Mouse (Mus musculus) B cell, adult 2 months (primary cell): Measurements from ENCODE around the gene Prm1.

Experiments
- DNase-seq, 2 experiments: peaks; one replicate each; pipeline ENCODE4 v3.0.0; 2022

Gene Prm1

DNA sequence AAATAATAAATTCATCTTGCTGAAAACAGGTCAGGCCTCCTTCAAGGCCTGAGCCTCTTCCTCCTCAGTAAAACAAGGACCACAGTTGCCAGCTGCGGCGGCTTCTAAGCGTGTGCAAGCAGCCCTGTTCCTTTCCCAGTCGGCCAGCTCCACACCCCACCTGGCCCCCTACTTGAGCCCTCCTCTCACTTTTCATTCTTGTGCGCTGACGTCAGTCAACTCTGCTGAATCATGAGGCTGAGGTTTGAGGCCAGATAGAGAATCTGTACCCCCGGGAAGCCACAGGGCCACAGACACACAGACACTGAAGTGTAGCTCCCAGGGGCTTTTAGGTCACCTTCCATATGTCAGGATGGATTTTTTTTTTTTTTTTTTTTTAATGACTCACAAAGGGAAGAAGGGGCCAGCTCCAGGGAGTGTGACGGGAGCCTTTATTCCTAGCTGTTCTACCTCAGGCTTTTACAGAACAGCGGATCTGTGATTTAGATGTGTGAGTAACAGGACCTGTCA, 23.7 kb downstream of the Prm1 start:
- no peak for DNase-seq

DNA sequence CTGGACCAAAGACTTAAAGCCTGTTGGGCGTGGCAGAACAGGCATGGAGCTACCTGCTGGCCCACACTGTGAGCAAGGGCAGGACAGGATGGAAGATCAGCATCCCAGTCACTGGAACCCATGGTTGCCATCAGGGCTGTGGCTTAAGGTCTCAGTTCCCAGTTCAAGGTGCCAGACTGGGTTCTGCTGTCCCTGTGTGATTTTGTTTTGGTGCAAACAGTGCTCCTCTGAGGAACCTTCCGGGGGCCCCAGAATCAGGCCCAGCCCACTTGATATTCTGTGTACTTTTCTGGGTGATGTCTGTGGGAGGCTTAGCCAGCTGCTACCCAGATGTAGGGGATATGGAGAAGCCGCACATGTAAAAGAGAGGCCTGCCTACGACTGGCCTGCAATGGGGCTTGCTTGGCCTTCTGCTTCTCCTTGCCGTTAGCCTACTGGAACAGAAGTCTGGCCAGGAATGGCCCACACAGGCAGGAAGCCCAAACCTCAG, 25.0 kb downstream of the Prm1 start:
- no peak for DNase-seq

- DNase-seq = no peak
These were observed 28.0 kb downstream of the Prm1 start for GRCm38 (mm10) chr16:10777579-10778160.

GRCm38 (mm10) chr16:10776322-10776721, 29.3 kb downstream of the Prm1 start:
- DNase-seq = no peak

DNA sequence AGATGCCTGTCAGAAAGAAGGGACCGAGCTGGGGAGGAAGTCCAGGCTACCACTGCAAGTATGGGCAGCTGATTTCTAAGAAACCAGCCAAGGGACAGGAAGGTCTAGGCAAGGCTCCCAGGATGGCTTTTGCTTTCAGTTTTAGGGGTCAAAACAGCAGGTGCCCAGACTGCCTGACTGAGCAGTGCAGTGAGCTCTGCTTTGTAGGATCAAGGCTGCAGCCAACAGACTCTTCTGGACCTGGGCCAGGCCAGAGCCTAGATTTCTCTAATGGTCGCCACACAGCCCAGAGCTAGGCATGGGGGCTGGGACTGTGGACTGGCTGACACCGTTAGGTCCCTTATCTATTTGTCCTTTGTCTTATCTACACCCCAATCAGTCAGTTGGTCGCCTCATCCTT, 30.9 kb downstream of the Prm1 start:
- no peak for DNase-seq

- no peak for DNase-seq
These were observed 32.1 kb downstream of the Prm1 start for GRCm38 (mm10) chr16:10773543-10773942.

DNA sequence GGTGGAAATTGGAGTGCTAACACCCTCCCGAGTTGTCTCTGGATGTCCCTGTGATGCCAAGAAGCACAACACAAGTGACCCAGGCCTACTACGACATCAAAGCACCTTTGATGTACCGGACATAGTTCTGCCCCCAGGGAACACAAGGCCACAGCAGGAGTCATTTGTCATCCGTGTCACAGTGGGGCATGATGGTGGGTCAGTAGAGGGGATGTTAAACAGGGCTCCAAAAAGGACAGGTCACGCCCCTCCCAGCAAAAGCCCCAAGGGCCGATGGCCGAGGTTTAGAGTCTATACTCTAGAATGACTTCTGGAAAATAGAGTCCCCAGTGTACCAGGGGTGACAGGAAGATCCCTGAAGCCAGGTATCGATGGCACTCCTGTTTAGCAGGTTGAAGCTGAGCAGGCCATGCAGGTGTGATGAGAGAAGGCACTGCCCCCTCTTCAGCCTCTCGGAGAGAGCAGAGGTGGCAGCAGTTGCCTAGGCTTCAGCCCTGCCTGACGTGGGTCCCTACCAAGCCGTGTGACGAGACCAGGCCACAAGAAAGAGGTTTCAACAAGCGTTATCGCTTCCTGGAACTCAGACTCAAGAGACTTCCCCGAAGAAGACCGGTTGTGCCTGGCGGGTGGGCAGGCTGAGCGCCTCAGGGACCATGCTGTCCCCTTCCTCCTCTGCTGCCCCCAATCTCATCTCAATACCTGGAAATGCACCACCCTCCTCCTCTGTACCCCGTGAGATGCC, 33.7 kb downstream of the Prm1 start:
- peak in 1 of 2 experiments; percentile 23 for DNase-seq

DNA sequence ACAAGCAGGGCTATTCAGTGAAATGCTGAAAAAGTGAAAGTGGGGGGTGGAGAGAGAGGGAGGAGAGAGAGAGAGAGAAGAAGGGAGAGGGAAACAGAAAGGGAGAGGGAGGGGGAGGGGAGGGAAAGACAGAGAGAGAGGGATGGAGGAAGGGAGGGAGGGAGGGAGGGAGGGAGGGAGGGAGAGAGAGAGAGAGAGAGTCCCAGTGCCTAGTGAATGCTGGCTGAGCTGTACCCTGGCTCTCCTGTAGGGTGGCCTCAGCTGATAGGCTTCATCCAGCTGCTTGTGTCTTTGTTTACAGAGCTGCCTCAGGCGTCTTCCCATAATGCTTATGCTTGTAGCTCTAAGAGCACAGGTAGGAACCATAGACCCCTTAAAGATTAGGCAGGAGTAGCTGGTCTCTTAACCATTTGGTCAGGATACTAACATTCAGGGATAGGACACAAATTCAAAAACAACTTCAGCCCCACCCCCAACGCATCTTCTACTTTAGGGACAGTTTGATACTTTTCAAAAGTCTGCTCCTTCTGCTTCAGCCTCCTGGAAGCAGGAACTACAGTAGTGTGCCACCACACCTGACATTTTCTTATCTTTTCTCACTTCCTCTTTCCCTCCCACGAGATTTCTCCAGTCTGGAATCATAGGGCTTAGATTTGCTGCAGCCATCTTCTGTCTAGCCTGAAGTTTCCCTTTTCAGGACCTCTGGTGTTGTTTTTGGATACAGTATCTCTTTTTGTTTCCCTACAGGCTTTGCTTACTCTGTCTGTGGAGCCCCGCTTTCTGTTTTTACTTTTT, 34.9 kb downstream of the Prm1 start:
- DNase-seq = peak; percentile 32

- DNase-seq = peak; percentile 55 to 62
These were observed 36.0 kb downstream of the Prm1 start for GRCm38 (mm10) chr16:10769661-10770060.

DNA sequence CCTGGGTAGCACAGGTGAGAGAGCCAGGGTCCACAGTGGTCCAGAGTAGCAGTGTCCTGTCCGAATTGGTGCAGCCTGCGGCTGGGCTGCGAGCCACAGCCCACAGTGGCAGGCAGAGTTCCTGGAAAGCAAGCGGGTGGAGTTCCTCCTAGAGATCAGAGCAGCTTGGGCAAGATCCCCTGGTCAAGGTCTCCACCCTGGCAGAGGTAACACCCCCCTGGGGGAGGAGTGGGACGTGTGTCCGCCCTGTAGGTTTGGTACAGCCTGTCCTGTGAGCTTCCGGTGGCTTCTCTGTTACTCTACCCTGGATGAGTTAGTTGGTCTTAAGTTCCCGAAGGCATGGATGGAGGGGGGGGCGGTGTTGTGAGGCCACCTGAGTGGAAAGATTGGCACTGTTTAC, 36.8 kb downstream of the Prm1 start:
- peak; percentile 33 to 38 for DNase-seq

- peak; percentile 86 to 87 for DNase-seq
These were observed 38.5 kb downstream of the Prm1 start for GRCm38 (mm10) chr16:10767158-10767557.

GRCm38 (mm10) chr16:10764323-10764722, 41.3 kb downstream of the Prm1 start:
- no peak for DNase-seq

- DNase-seq = no peak
These were observed 41.9 kb downstream of the Prm1 start for GRCm38 (mm10) chr16:10763540-10764264.

DNA sequence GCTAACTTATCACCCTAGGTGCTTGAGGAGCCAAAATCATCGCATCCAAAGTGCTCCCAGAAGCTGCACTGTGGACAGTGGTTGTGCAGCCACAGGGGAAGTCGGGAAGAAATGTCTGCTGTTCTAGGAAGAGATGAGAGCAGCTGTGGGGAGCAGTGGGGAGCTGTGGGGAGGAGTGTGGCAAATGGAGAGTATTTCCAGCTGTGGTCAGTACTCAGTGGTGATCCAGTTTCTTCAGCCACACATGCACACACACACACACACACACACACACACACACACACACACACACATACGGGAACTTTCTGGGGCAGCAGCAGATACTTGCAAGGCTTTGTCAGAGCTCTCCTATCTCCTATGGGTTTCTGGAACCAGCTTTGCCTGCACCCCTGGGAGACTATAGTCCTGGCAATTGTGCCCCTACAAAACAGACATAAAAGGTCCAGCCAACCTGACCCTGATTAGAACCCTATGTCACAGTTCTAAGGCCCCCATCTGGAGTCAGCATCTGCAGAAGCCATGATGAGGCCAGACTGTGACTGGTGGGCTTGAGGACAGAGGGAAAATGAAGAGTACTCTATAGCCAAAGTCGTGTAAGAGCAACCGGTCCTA, 43.0 kb downstream of the Prm1 start:
- DNase-seq = no peak

- no peak for DNase-seq
These were observed 44.5 kb downstream of the Prm1 start for GRCm38 (mm10) chr16:10761182-10761581.

DNA sequence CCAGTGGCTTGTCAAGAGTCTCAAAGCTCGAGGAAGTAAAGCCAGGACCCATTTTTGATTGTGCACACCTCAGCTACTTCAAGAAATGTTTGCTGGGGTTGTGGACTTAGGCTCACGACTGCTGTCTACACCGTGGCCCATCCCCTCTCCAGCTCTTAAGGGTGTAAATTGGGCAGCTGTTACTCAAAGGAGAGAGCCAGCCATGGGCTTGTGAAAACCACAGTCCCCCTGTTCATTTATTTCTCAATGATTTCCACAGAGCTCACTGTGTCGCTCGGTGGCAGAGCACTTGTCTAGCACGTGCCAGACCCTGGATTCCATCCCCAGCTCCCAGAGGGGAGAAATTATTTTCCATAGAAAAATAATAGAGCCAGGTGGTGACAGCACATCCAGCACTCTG, 49.5 kb downstream of the Prm1 start:
- no peak for DNase-seq

DNA sequence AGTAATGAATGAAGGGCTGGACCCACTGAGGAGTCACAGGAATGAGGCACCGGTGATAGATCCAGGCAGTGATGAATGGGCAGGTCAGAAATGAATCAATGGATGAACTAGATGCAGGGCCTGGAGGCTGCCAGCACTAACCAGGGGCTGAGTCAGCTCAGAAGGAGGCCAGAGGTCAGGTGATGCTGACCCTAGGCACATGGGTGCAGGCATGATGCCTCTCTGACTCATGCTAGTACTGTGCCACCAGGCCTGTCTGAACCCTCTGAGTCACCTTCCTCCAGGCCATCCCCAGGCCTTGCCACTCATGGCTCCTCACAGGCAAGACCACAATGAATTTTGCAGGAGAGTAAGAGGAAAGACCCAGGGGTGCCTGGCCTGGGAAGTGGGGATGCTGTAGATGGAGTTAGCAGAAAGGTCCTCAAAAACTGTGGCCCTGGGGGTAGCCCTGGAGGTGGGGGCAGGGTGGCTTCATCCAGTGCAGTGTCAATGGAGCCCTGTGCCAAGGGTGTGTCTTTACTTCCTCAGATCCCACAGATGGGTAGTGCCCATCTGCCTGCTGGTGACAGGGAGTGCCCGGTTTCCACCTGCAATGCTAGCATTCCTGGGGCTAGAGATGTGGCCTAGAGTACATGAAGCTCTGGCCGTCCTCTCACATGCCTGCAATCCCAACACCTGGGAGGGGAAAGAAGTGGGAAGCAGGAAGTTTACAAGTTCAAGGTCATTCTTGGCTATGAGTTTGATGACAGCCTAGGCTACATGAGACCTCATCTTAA, 50.9 kb downstream of the Prm1 start:
- DNase-seq = no peak

DNA sequence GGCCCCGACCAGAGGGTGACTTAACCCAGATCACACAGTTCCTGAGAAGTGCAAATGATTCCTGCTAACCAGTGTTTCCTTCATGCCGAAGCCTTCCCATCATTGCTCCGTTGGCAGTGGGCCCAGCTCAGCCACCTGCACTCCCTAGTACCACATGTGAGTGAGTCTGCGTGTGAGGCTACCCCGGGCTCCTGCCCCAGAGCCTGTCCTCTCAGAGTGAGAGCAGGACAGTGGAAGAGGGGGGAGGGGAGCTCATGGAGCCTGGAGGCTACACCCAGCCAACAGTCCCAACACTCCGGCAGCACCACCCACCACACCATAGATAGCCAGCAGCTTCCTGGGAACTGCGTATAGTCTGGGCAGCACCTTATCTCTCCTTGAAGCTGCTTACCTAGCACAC, 55.8 kb downstream of the Prm1 start:
- no peak for DNase-seq

DNA sequence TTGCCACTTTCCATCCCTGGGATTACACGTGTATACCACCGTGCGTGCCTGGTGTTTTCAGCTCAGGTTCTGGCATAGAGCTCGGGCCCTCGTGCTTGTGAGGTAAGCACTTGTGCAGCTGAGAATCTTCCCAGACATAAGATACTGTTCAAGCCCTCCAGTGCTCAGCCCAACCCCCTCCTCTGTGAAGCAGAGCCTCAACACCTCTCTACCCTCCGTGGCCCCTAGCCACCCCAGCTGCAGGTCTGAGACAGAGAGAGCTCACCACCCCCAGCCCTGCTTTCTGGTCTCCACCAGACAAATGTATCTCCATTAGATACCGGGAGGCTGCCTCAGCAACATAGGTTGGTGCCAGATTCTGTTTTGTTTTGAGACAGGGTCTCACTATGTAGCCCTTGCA, 56.4 kb downstream of the Prm1 start:
- DNase-seq = no peak
